Mouse (Mus musculus) neural tube, embryonic 10.5 days (tissue): ENCODE results near the gene Unc5c.

Experiments used
- DNase-seq: peaks from one replicate; pipeline ENCODE4 v3.0.0-alpha.2; 2017; ENCODE audit warnings: low spot score; ENCODE audit errors: extremely low spot score

The Unc5c gene

DNA sequence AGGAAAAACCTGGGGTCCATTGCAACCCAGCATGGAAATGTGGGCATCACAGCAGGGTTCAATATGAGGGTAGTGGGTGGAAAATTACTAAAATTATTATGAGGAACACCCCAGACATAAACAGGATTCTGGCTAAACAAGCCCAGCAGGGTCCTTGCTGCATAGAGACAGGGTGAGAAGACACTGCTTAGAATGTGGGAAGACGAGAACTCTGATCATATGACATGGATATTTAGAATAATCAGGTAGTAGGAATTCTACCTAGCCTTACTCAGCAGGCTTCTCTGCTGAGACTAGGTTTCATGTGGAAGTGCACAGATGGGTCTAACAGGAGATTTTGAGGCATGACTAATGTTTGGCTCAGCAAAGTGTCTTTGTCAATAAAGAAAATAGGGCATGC, 131.9 kb downstream of the Unc5c start:
- no peak for DNase-seq

DNA sequence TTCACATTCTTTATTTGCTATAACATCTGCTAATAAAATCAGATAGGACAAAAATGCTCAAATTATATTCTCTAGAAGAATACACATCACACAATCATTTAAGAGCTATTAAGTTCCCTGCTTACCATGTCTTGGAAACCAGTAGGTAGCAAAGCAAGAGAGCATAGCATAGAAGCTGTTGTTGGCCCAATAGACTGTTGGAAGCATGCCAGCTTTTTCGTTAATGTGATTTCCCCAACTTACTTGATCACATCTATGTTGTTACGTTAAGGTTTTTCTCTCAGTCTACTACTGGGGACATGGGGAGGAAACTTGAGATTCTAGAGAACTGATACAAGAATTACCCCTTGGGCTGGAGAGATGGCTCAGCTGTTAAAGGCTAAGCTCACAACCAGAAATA, 133.0 kb downstream of the Unc5c start:
- no peak for DNase-seq

DNA sequence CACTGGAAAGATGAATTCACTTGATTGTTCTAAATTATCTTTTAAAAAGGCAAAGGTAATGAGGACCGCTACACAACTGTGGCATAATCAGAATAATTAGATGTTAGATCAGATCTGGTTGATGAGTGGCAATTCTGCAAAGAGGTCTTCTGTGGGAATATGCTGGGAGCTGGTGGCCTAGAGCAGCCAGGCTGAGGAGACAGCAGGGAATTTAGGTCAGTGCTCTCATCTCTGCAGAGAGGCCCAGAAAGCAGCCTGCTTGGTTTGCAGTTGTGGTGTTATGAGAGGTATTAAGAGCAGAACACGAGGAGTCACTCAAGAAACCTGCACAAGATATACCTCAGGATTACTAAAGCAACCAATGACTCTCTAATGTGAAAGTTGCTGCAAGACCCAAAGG, 133.9 kb downstream of the Unc5c start:
- DNase-seq, result no peak

DNA sequence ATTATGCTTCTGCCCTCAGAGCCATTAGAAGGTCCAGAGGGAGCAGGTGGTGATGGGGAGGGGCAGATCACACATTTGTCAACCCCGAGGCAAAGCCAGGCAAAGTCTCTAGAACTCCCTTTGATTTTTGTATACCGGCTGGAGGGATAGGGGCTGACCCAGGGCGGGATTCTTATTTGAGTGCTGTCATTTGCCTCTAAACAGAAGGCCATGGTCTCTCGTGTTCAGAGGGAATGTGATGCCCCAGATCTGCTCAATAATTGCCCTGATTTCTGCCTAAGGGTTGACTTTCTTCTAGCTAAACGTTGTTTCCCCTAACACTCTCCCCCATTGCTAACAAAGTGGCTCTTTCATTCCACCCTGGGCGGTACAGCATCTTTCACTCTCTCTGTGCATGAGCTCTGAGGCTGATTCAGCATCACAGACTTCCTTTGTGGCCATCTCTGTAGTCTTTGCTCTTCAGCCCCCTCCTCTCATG, 136.1 kb downstream of the Unc5c start:
- DNase-seq, result peak; percentile 29

- DNase-seq, result no peak
These were observed 151.7 kb downstream of the Unc5c start for GRCm38 (mm10) chr3:141616718-141617117.

- no peak for DNase-seq
These were observed 153.7 kb downstream of the Unc5c start for GRCm38 (mm10) chr3:141618675-141619074.

GRCm38 (mm10) chr3:141621496-141621895, 156.5 kb downstream of the Unc5c start:
- no peak for DNase-seq

DNA sequence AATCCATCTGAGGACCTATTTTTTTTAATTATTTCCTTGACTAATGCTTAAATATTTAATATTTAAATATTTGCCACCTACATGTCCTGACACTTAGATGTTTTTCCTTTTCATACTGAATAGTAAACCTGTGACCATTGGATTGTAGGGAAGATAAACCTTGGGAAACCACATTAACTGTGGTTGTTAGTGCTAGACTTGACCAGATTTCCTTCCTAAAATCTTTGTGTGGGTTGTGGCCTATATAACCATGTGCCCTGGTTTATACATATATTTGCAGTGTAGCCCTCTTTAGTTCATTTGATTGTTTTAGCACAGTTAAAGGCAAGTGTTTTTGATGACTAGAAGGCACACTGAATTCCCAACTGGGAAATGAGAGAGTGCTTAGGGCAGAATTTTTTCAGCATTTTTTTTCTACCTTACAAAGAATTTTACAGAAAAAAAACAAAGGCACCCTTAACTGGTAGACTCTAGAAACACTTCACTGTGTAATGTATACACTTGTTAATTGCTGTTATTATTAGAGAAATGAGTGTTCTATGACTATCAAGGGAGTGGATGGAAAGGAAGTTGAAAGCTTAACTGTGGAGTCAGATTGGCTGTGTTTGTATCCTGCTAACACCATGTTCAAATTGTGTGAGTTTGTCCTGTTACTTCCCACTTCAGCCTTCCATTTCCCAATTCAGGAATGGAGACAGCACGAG, 162.1 kb downstream of the Unc5c start:
- DNase-seq, result no peak

DNA sequence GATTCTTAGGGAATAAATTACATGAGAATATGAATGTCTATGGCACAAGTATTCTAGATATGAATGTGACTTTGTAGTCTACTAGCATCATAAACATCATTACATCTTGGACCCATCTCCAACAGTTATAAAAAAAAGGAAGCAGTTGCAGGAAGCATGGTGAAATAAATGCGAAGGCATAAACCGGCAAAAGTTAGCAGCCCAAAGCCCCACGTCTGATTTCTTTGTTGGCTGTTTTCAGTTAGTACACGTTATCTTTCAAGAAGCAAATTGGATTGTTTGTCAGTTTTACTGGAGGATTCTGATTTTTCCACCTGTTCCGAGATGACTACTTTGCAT, 162.6 kb downstream of the Unc5c start:
- no peak for DNase-seq

DNA sequence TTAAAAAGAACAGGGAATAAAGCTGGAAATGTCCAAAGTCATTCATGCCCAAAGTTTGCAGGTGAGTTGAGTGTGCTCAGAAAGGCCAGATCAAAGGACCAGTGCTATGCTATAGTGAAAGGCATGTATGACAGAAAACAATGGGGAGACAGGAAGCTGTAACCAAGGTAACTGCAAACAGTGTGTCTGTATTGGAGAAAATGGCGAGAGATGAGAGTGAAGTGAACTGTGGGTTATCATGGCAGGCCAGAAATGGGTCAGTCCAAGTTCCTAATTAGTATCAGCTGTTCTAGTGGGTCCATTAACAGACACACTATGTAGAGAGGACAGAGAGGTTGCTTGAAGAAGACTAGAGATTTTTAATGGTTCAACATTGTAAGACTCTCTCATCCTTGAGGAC, 164.4 kb downstream of the Unc5c start:
- no peak for DNase-seq

DNA sequence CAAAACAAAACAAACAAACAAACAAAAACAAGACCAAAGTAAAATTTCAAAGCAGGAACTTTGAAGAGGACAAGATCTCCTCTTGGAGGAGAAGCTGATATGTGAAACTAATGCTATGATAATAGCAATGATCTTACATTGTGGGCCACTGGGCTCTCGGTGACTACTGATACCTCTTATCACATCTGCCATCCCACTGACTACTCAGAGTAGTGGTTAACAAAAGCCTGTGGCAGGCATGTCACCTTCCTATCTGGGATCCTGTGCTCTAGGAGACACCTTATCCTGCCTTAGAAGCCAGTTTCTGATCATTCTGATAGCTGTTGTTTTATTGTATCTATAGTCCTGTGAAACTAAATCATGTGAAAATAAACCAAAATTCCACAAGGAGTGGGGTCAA, 172.9 kb downstream of the Unc5c start:
- no peak for DNase-seq

DNA sequence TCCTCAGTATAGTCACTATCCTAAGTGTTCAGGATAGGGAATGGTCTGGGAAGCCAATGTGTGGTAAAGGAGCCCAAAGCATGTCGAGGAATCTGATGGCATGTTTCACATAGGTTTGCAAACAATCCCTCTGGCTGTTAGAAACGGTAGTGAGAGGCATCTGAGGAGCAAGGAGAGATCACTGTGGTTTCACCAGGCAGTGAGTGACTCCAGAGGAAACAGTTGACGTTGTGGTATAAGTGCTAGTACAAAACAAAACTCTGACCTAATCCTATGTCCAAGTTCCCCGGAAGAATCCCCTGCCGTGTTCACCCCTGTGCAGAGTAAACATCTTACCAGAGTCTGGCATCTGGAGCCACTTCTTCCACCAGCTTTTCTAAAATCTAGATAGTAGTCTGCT, 179.2 kb downstream of the Unc5c start:
- no peak for DNase-seq

DNA sequence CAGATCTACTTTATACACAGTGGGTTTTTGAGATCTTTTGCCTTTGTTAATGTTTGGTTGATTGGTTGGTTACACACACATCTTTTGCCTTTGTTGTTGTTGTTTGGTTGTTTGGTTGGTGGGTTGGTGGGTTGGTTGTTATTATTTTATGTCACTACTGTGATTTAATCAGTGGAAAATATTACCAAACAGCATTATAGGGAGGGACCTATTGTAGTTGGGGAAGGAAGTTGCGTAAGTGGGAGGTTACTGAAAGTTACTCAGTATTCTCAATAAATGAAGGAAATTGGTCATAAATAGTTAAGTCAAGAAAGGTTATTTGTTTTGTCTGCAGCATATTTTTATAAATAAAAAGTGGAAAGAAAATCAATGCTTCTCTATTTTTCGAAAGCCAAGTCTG, 181.6 kb downstream of the Unc5c start:
- DNase-seq, result no peak

DNA sequence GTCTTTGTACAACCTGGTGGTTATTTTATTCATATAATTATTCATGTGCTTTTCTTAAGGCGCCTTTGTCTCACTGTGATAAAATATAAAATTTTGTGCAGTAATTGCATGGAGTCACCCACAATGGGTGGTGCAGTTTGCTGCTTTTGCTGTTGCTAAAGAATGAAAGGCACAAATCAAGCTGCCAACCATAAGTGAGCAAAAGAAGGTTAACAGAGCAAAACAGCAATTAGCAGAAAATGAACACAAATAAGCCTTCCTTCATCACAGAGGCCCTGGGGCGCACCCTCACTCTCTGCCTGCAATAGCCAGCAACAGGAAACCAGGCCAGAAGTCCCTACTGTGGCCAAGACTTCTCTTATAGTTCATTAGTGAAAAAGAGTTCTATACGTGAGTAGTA, 185.6 kb downstream of the Unc5c start:
- DNase-seq, result no peak

- DNase-seq, result no peak
These were observed 188.9 kb downstream of the Unc5c start for GRCm38 (mm10) chr3:141653915-141654314.

- DNase-seq, result no peak
These were observed 194.2 kb downstream of the Unc5c start for GRCm38 (mm10) chr3:141659041-141659789.

DNA sequence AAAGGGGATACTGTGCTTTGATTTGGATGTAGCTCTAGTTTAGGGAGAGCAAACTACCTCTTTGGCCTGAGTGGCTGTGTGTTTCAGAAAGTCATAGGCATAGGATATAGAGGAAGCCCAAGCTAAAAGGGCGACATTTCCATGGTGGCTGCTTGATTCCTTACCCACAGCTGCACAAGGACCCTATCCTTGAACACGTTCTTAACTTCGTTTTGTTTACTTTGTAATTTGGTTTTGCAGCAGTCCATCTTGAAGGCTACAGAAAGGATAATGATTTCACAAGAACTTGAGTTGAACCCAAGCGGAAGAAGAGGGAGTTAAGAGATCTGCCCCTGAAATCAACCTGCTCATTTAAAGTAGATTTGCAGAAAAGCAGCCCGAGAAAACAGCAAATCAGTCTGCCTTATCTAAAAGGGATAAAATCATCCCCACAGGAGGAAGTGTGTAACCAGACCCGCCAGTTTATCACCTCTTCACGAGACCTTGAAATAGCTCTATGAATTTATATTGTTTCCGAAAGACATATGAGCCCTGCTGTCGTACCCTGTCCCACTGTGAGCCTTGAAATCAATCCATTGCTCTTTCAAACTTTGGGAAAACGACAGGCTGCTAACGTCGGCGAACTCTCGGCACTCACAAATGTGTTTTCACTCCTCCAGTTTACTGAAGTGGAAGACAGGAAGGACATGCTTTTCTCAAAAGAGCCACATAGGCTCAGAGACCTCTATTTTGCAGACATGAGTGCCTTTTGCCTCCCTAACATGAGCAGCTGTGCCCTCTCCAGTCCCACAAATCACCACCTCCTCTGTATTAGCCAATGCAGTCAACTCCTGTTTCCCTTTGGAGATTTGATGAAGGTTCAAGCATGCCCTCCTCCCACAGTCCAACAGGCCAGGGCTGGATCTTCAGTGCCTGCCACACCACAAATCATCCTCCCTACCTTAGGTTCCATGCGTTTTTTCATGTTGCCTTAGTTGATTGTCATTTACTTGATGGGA, 195.3 kb downstream of the Unc5c start:
- peak; percentile 17 for DNase-seq

DNA sequence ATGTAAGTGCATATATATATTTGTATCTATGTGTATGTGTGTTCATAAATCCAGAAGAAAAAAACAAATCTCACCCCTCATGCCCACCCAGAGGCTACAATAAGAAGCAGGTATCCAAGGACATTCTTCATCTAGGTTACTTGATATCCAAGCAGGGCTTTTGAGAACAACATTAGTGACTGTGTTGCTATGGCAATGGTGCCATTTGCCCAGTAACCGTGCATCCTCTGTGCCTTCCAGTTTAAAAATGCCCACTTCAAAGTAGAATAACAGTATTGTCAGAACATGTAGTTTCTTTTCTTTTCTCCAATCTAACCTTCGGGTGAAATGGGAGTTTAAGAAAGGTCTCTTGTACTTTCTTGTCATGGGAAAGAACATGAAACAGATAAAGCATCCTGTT, 224.1 kb downstream of the Unc5c start:
- no peak for DNase-seq

- DNase-seq, result no peak
These were observed 225.7 kb downstream of the Unc5c start for GRCm38 (mm10) chr3:141690676-141691075.

DNA sequence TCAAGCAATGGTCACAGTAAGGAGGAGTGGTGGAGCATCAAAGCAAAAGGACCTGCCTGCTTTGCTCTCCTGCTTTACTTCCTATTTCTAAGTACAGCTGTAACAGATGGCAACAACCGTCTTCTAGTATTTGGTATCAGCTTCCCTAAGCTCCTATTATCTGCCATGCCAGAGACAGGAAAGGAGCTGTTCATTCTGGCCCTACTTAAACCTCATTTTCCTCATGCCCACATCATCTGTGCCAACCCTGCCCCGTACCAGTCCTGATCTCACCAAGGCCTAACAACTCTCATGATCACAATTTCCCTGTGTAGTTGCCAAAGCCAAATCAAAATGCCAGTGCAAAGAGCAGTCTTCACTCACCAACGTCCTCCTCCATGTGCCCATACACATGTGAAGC, 226.4 kb downstream of the Unc5c start:
- DNase-seq, result no peak

DNA sequence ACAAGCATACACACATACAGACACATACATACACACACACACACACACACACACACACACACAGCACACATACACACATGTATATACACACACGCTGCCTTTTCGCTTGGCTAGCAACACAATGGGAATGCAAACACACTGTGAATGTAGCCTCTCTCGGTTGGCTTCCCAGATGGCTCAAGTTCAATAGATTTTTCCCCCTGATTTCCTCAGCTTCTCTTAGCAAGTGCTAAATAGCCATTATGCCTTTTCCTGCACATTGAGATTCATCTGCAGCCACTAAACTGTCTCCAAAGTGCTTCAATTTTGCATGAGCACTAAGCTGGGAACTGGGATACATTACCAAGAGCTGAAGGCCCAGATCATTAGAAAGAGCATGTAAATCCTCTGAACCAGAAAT, 226.8 kb downstream of the Unc5c start:
- no peak for DNase-seq

- no peak for DNase-seq
These were observed 234.2 kb downstream of the Unc5c start for GRCm38 (mm10) chr3:141699177-141699576.
